Mouse (Mus musculus): ENCODE measurements around the gene Syne1.

Syne1 gene

GRCm38 (mm10) chr10:5059983-5060382, 491.3 kb downstream of the Syne1 start:
- DNase-seq (ENCODE audit: low spot score) = no peak

DNA sequence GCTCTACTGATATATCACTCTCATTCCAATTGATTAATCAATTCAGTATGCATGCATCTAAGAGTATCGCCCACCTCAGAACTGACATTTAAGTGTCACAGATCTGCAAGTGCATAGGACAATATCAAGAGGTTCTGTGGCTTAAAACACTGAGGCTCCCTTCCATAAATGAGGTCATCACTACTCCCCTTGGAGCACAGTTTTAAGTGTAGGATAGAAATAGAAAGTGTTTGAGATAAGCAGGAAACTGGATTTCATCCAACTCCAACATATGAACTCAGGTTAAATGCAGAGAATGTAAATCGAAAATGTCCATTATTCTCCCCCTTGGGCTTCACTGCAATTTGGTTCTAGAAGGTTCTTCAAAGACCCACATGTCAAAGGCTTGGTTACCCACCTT, 492.4 kb downstream of the Syne1 start:
- DNase-seq (ENCODE audit: low spot score) = no peak

DNA sequence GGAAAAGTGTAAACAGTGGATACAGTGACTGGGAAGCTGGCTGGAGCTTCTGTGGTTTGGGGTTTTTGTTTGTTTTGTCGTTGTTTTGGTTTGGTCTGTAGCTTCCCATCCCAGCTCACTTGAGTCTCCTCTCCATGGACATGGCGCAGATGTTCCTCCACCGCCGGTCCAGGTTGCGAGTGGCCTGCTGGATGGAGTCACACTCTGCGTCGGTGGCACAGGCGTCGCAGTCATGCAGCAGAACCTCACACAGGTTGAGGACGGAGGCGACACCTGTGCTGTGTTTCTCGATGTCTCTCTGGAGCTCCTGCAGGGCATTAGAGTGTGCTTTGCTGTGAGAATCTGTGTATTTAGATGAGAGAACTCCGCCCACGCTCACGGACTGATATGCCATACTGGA, 493.6 kb downstream of the Syne1 start:
- DNase-seq (ENCODE audit: low spot score) = no peak

- DNase-seq (ENCODE audit: low spot score) = no peak
Observed at GRCm38 (mm10) chr10:5056940-5057339, 494.3 kb downstream of the Syne1 start.

GRCm38 (mm10) chr10:5056243-5056735, 495.0 kb downstream of the Syne1 start:
- DNase-seq (ENCODE audit: low spot score) = no peak

- no peak for DNase-seq (ENCODE audit: low spot score)
Observed at GRCm38 (mm10) chr10:5045671-5046070, 505.6 kb downstream of the Syne1 start.

DNA sequence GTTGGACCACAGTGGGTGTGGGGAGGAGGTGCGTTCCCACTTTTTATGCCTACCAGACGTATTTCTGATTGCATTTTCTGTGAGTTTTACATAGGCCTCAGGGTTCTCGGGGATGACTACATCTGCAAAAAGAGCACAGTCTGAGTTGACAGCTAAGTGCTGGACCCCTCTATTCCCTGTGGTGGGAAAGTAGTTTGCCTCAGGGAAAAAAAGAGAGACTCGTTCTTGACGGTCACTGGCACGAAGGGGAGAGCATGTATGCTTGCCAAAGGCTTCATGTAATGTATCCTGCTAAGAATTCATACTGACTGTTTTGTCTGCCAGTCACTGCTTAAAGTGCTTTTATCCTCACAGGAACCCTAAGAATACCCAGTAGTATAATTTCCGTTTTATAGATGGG, 506.1 kb downstream of the Syne1 start:
- DNase-seq (ENCODE audit: low spot score) = no peak

DNA sequence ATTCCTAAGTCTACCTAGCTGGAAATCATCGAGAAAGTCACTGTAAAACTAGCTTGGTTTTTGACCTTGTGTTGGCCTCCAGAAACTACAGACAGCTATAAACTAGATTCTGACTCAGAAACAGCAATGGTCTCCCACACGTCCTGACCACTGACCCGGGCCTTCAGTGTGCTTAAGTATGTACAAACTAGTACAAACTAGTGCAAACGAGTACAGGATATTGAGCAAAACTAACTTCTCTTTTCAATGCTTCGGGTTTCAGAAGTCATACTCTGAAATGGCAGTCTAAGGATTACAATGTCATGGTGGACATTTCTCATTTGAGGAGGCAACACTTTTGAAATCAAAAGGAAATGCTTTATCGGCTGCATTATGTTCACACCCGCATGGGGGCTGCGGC, 506.8 kb downstream of the Syne1 start:
- no peak for DNase-seq (ENCODE audit: low spot score)

DNA sequence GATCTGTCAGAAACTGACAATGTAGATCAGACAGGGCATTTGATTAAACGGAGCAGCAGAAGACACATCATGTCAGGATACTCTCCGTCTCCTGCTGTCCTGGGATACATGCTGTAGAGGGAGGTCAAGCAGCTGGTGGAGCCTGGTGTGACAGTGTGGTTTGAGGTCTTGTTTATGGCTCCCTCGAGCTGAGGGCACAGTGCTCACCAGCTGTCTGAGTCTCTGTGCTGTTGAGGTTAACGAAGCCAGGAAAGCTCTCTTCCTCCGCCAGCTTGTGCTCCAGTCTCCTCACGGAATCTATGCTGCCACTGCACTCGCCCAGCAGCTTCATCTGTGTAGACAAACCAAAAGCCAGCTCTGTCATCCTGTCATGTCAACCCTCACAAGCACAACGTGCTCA, 510.0 kb downstream of the Syne1 start:
- no peak for DNase-seq (ENCODE audit: low spot score)

- no peak for DNase-seq (ENCODE audit: low spot score)
Observed at GRCm38 (mm10) chr10:5032192-5033048, 518.9 kb downstream of the Syne1 start.

GRCm38 (mm10) chr10:5029883-5030282, 521.4 kb downstream of the Syne1 start:
- no peak for DNase-seq (ENCODE audit: low spot score)

GRCm38 (mm10) chr10:5029161-5029560, 522.1 kb downstream of the Syne1 start:
- DNase-seq (ENCODE audit: low spot score) = no peak

DNA sequence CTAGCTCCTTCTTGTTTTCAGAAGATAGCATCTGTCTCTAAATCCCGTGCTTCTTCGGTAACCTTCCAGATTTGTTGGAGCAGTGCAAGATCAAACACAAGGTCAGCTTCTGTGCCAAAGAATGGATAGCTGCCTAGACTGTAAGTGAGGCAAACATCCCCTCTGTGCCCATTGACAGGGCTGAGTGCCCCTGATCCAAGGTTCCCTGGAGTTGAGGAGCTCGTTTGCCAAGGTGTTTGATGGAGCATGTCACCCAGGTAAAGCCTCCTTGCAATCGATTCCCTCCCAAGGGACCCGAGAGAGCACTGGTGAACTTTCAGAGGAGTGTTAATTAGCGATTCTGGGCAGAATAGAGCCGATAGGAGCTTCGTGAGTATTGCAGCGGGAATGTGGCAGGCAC, 523.0 kb downstream of the Syne1 start:
- no peak for DNase-seq (ENCODE audit: low spot score)

DNA sequence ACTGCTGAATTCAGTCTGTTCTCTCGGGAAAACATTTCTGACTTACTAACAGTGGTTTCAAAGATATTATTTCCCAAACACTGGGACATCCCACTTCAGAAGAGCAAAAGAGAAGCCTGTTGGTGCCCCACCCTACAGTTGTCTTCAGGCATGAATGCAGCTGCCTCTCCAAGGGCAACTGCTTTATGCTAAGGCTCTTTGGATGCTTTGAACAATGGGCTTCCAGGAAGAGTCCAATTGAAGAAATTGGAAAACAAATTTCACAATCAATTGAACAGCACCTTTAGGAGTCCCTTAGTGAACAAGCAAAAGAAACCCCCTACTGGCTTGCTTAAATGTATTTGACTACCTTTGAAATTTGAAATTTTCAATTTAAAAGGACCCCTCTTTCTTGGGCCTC, 524.1 kb downstream of the Syne1 start:
- no peak for DNase-seq (ENCODE audit: low spot score)

GRCm38 (mm10) chr10:5025906-5026305, 525.4 kb downstream of the Syne1 start:
- no peak for DNase-seq (ENCODE audit: low spot score)

DNA sequence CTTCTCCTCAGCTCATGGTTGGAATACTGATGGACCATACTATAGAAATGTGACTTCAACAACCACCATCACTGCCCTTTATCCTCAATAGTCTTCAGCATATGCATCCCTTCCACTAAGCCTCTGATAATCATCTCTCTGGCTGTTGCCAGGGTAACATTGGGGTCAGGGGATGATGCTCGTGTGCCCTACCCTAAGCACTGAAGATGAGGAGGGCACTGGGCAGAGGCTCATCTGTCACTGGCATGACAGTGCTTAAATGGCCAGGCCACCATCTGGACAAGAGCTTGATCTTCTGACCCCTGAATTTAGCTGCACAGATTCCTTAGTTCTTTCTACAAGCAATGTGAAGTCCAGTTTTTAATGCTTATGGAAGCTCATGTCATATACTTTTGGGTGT, 534.1 kb downstream of the Syne1 start:
- no peak for DNase-seq (ENCODE audit: low spot score)

DNA sequence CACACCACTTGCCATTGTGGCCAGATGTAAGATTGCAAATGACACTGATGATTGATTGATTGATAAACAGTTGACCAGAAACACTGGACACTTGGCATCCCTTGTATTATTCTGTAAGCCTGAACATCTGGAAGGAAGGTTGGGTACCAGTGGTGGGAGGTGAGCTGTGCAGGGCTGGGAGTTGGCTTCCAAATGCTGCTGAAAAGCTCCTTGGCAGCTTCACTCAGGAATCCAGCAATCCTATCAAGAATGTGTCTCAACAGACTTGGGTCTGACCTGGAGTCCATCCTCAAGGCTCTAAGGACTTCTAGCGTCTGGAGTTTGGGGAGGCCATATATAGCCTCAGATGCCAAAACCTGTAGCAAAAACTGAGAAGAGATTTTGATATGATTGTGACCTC, 536.3 kb downstream of the Syne1 start:
- no peak for DNase-seq (ENCODE audit: low spot score)

GRCm38 (mm10) chr10:5012004-5012403, 539.3 kb downstream of the Syne1 start:
- DNase-seq (ENCODE audit: low spot score) = no peak

DNA sequence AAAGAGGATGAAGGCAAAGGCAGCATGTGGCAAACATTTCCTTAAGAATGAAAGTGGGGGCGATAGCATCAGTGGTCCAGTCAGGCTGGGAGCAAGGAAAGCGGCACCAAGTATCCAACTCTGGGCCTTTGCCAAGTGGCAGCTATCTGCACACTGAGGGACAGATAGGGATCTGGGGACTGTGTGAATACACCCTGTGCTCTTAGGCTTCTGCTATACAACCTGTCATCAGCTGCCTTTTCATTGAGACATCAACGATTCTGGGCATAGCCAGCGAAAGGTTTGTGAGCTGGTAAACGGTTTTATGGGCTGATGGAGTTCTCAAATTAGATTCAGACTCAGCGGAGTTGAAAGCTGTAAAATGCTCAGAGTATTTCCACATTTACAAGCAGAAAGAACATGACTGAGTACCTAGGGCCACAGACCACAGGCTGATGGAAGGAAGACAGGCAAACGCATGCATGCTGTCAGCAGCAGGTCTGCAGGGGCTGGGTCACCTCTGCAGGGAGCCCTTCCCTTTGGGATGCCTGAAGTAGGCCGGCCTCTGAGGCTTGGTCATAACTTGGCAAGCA, 542.4 kb downstream of the Syne1 start:
- DNase-seq (ENCODE audit: low spot score) = no peak

DNA sequence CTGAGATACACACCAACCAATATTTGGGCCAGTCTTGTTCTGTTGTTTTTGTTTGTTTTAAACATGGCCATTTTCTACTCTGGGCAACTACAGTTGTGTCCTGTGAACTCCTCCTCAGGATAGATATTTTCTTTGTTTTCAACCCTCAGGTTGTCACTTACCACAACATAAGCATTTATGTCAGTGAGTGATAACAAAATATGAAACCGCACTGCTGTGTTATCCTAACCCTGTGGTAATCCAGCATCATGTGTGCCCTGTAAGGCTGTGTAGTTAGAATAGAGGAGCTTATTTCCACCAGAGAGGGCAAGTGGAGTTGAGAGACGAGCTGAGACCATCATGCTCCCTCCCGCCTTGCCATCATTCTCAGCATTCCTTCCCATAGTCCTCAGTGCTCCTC, 554.7 kb downstream of the Syne1 start:
- no peak for DNase-seq (ENCODE audit: low spot score)

DNA sequence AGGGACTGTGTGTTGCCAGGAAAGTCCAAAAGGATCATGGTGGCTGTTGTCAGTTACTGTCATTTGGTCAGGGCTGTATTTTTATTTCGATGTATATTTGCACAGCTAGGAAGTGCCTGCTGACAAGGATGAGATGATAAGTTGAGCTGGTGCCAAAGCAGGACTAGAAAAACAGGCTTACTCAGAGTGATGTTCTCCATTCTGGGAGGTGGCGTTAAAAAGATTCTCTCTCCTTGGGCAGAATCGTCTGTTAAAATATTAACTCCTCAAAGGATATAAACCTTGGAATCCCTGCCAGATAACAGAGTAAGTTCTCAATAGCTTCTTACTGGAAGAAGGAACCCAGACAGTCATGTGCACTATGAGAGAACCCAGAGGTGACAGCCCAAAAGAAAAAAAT, 557.5 kb downstream of the Syne1 start:
- DNase-seq (ENCODE audit: low spot score) = no peak

DNA sequence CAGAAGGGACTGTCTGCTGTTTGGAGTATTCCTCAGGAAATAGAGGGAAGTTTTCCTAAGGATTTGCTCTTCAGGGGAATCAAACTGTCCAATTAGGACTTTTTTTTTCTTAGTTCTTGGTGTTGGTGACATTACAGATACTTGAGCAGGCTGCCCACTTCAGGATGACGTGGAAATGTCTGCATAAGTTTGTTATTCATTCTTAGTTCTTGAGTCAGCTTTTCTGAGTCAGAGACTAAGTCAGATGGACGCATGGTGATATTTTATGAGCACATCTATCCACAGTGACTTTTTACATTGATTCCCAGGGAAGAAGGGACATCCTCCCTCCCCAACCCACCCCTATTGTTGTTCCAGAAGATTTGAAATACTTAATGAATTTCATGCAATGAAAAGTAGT, 567.4 kb downstream of the Syne1 start:
- DNase-seq (ENCODE audit: low spot score) = no peak

GRCm38 (mm10) chr10:4977374-4977773, 573.9 kb downstream of the Syne1 start:
- no peak for DNase-seq (ENCODE audit: low spot score)

- no peak for DNase-seq (ENCODE audit: low spot score)
Observed at GRCm38 (mm10) chr10:4976557-4976956, 574.7 kb downstream of the Syne1 start.

All from testis, postnatal 10 days (tissue).